Mouse (Mus musculus) embryonic fibroblast, embryonic 13.5 days (primary cell): ENCODE data around the gene Apoa1.

Experiments used
- CTCF ChIP-seq: IDR thresholded peaks from 2 replicates; pipeline ENCODE4 v1.5.1; 2011; ENCODE audit warnings: mild to moderate bottlenecking, control low read depth, low read length, moderate library complexity, borderline replicate concordance; ENCODE audit not compliant: insufficient read depth
- POLR2A ChIP-seq: IDR thresholded peaks from 2 replicates; pipeline ENCODE4 v1.6.1; 2011; ENCODE audit warnings: low read depth, mild to moderate bottlenecking, control low read depth, low read length, moderate library complexity

- TF ChIP-seq CTCF (no peak), POLR2A (no peak)
Measured at GRCm38 (mm10) chr9:46198461-46198860, 29.9 kb upstream of the Apoa1 start.
